8 mouse cellular contexts compared by ENCODE assay signal in genomic region chr16:9993255-9994040, GRCm38 (mm10). TPM values are rescaled to one million over a fixed set of nuclear protein-coding genes. Genes with fewer than 3 reads are reported as not detected.
DNase-seq lines count a peak whose midpoint lies in the region; ATAC-seq lines count a peak whose summit lies in the region.

No protein-coding gene starts in this region.

- H3K27me3 ChIP-seq in kidney, embryonic 16.5 days (ENCODE audit: insufficient read depth, low read length): peaks cover 69% of the 10 kb centered on the region

- peak; percentile 62 for ATAC-seq in kidney, embryonic 16.5 days (ENCODE audit: low FRiP score, low TSS enrichment)
- ATAC-seq in erythroid progenitor cell, adult 5-6 weeks (replicated peaks; ENCODE audit: low FRiP score, poor library complexity, severe bottlenecking): no peak

- H3K4me2 ChIP-seq in kidney, embryonic 16.5 days (replicated peaks; ENCODE audit: low read depth, low read length): peak overlapping the region; percentile 64

- no peaks in the 10 kb centered on the region for H3K36me3 ChIP-seq in kidney, embryonic 16.5 days (ENCODE audit: insufficient read depth, low read length)

- H3K4me1 ChIP-seq in kidney, embryonic 16.5 days (ENCODE audit: insufficient read depth, low read length): peaks cover 31% of the 10 kb centered on the region

- no peaks in the 10 kb centered on the region for H3K9me3 ChIP-seq in kidney, embryonic 16.5 days (ENCODE audit: low read length)

- no peak overlapping the region for H3K27ac ChIP-seq in kidney, embryonic 16.5 days (ENCODE audit: low read length)

- H3K9ac ChIP-seq in kidney, embryonic 16.5 days (replicated peaks; ENCODE audit: low read length): 0 out of 2 replicates have a peak overlapping the region, but pooled peaks have one; percentile 16

- H3K4me3 ChIP-seq in kidney, embryonic 16.5 days (ENCODE audit: low read length): peak overlapping the region; percentile 46

- WGBS in kidney, embryonic 16.5 days: 1% methylated on average over 38 of the region's 39 CpGs

- DNase-seq in gastrocnemius, postnatal 10 days: peak; percentile 57
- DNase-seq in gastrocnemius, postnatal 25 days: no peak
- DNase-seq in cerebellum, postnatal 25 days: peak; percentile 93 to 94
- DNase-seq in frontal cortex, postnatal 36 days (ENCODE audit: low spot score in 2 of 2): peak; percentile 76 to 84
- DNase-seq in liver: peak; percentile 26
- DNase-seq in neural tube, embryonic 10.5 days (ENCODE audit: extremely low spot score, low spot score): peak; percentile 71

RNA-seq across cellular contexts. Expression of gene Grin2a, which starts 1.9 kb away (rescaled TPM):
- total RNA-seq in gastrocnemius, postnatal 10 days (2021): under 1 TPM; 0.26 to 0.27 TPM
- under 1 TPM; 0.08 to 0.32 TPM for total RNA-seq in gastrocnemius, postnatal 25 days (2021)
- polyA plus RNA-seq in kidney, embryonic 16.5 days (2015; fragmentation: Nextera tagmentation; extraction: Ambion mirVana): 0.05 and 0.06 TPM in 2 replicates
- total RNA-seq in erythroid progenitor cell, adult 5-6 weeks (2015; ENCODE audit: low replicate concordance): not detected in 2 replicates
- not detected in 2 replicates for total RNA-seq in erythroid progenitor cell, adult 5-6 weeks (2017; ENCODE audit: low replicate concordance)
